Mouse (Mus musculus) lung, postnatal 14 days (tissue): ENCODE results near the gene Lce1l.
A peak's percentile ranks its signal among the peaks of the same experiment; 100 is the strongest.
"Not testable (repeated sequence)": the region's sequence is repeated elsewhere in the genome, so short reads cannot be mapped to it uniquely, and the experiment has no call there.

Experiments used
- DNase-seq: peaks from one replicate; pipeline ENCODE4 v3.0.0; 2021

Gene Lce1l

GRCm38 (mm10) chr3:92851186-92851585 lies at the start of gene Lce1l:
Gene Lce1l, minus strand, starts transcription at chr3:92851286.
- no peak for DNase-seq

- DNase-seq = no peak
These were observed 43.4 kb upstream of the Lce1l start for GRCm38 (mm10) chr3:92894489-92894888.

GRCm38 (mm10) chr3:92894063-92894462 lies 43.0 kb upstream of the Lce1l start:
- DNase-seq = peak; percentile 15

- no peak for DNase-seq
These were observed 23.1 kb upstream of the Lce1l start for GRCm38 (mm10) chr3:92874180-92874579.

- DNase-seq = no peak
These were observed 19.0 kb upstream of the Lce1l start, which contains the start of gene 2310050C09Rik for GRCm38 (mm10) chr3:92870116-92870515. Gene 2310050C09Rik, minus strand, starts transcription at chr3:92870216.

- DNase-seq = no peak
These were observed 24.0 kb downstream of the Lce1l start, which contains the start of gene Kprp for GRCm38 (mm10) chr3:92827108-92827507. Gene Kprp, minus strand, starts transcription at chr3:92827247.

GRCm38 (mm10) chr3:92825808-92826207 lies 25.3 kb downstream of the Lce1l start:
- DNase-seq = no peak

GRCm38 (mm10) chr3:92816036-92816435 lies 35.0 kb downstream of the Lce1l start:
- DNase-seq = not testable (repeated sequence)

- DNase-seq = no peak
These were observed 35.5 kb downstream of the Lce1l start for GRCm38 (mm10) chr3:92815581-92815980.

GRCm38 (mm10) chr3:92807791-92808190 lies 43.3 kb downstream of the Lce1l start, which contains the start of gene Lce1k:
Gene Lce1k, minus strand, starts transcription at chr3:92807891.
- no peak for DNase-seq
